Mouse (Mus musculus) MEL (cell line): ENCODE measurements around the gene Ccl11. TPM values are rescaled to one million over a fixed set of nuclear protein-coding genes. Genes with fewer than 3 reads are reported as not detected.

Experiments
- DNase-seq: peaks from one replicate; pipeline ENCODE4 v3.0.0; 2011; ENCODE audit warnings: low read depth, low spot score
- H3K27ac ChIP-seq: 2 replicates; pipeline ENCODE4 v1.5.1; 2012; ENCODE audit warnings: low read depth, mild to moderate bottlenecking, control low read depth, low read length, moderate library complexity; ENCODE audit not compliant: control insufficient read depth
- H3K27me3 ChIP-seq, 2 experiments: fragments of 150-350 bp in 1 of 2; sonication (generic) in 1 of 2; 2 replicates each; pipeline ENCODE4 v1.6.1; 2012; ENCODE audit warnings: low read length in 2 of 2, mild to moderate bottlenecking in 2 of 2, improper control_type of control experiment in 1 of 2, moderate library complexity in 1 of 2; ENCODE audit not compliant: insufficient read depth in 2 of 2, control insufficient read depth in 1 of 2
- H3K36me3 ChIP-seq, 2 experiments: 2 replicates each; pipeline ENCODE4 v1.6.1; 2012 to 2014; ENCODE audit warnings: low read length in 2 of 2, improper control_type of control experiment in 1 of 2, inconsistent platforms in 1 of 2, mild to moderate bottlenecking in 1 of 2; ENCODE audit not compliant: insufficient read depth in 2 of 2, control insufficient read depth in 1 of 2
- H3K4me1 ChIP-seq, 2 experiments: fragments of 150-350 bp in 1 of 2; sonication (generic) in 1 of 2; 2 replicates each; pipeline ENCODE4 v1.6.1; 2012; ENCODE audit warnings: low read length in 2 of 2, improper control_type of control experiment in 1 of 2, mild to moderate bottlenecking in 1 of 2; ENCODE audit not compliant: insufficient read depth in 2 of 2, control insufficient read depth in 1 of 2
- H3K4me3 ChIP-seq, 2 experiments: fragments of 150-350 bp in 1 of 2; sonication (generic) in 1 of 2; 2 replicates each; pipeline ENCODE4 v1.5.1; 2012; ENCODE audit warnings: low read depth in 2 of 2, low read length in 2 of 2, mild to moderate bottlenecking in 2 of 2, moderate library complexity in 2 of 2, control low read depth in 1 of 2, improper control_type of control experiment in 1 of 2; ENCODE audit not compliant: control insufficient read depth in 1 of 2, insufficient read depth in 1 of 2
- H3K79me2 ChIP-seq: 2 replicates; pipeline ENCODE4 v1.6.1; 2012; ENCODE audit warnings: mild to moderate bottlenecking, low read length, moderate library complexity; ENCODE audit not compliant: control insufficient read depth, poor library complexity, insufficient read depth
- H3K9ac ChIP-seq: 2 replicates; pipeline ENCODE4 v1.6.1; 2012; ENCODE audit warnings: low read depth, mild to moderate bottlenecking, control low read depth, low read length, moderate library complexity; ENCODE audit not compliant: control insufficient read depth, poor library complexity, severe bottlenecking
- H3K9me3 ChIP-seq: fragments of 150-350 bp; sonication (generic); replicated peaks from 2 replicates; pipeline ENCODE4 v1.6.1; 2012; ENCODE audit warnings: mild to moderate bottlenecking, low read length, improper control_type of control experiment, moderate library complexity; ENCODE audit not compliant: insufficient read depth
- BHLHE40 ChIP-seq: IDR thresholded peaks from 2 replicates; pipeline ENCODE4 v1.6.1; 2012; ENCODE audit warnings: low read depth, mild to moderate bottlenecking, inconsistent platforms, low read length, improper control_type of control experiment, borderline replicate concordance
- CHD1 ChIP-seq: IDR thresholded peaks from 2 replicates; pipeline ENCODE4 v1.6.1; 2012; ENCODE audit warnings: low read depth, mild to moderate bottlenecking, inconsistent platforms, low read length, improper control_type of control experiment
- CHD2 ChIP-seq: IDR thresholded peaks from 2 replicates; pipeline ENCODE4 v1.6.1; 2011; ENCODE audit warnings: low read length, improper control_type of control experiment
- E2F4 ChIP-seq: IDR thresholded peaks from 2 replicates; pipeline ENCODE4 v1.6.1; 2011; ENCODE audit warnings: low read depth, low read length, improper control_type of control experiment, borderline replicate concordance
- ELF1 ChIP-seq: IDR thresholded peaks from 2 replicates; pipeline ENCODE4 v1.6.1; 2014; ENCODE audit warnings: low read depth, mild to moderate bottlenecking, inconsistent platforms, low read length, improper control_type of control experiment, moderate library complexity
- EP300 ChIP-seq, 2 experiments: IDR thresholded peaks; 2 replicates each; pipeline ENCODE4 v1.6.1; 2011; ENCODE audit warnings: improper control_type of control experiment in 2 of 2, low read length in 2 of 2, low read depth in 1 of 2, mild to moderate bottlenecking in 1 of 2
- ETS1 ChIP-seq: IDR thresholded peaks from 2 replicates; pipeline ENCODE4 v1.6.1; 2012; ENCODE audit warnings: low read depth, mild to moderate bottlenecking, inconsistent platforms, low read length, improper control_type of control experiment, moderate library complexity
- GABPA ChIP-seq: IDR thresholded peaks from 2 replicates; pipeline ENCODE4 v1.6.1; 2012; ENCODE audit warnings: low read depth, mild to moderate bottlenecking, inconsistent platforms, low read length, improper control_type of control experiment, moderate library complexity
- GATA1 ChIP-seq: IDR thresholded peaks from 2 replicates; pipeline ENCODE4 v1.6.1; 2011; ENCODE audit warnings: low read depth, low read length, improper control_type of control experiment
- HCFC1 ChIP-seq: IDR thresholded peaks from 2 replicates; pipeline ENCODE4 v1.6.1; 2012; ENCODE audit warnings: low read depth, mild to moderate bottlenecking, inconsistent platforms, low read length, improper control_type of control experiment, moderate library complexity
- KAT2A ChIP-seq: conservative IDR thresholded peaks from 2 replicates; pipeline ENCODE4 v1.6.1; 2012; ENCODE audit warnings: low read depth, low read length, improper control_type of control experiment, inconsistent platforms
- MAFK ChIP-seq: IDR thresholded peaks from 2 replicates; pipeline ENCODE4 v1.6.1; 2011; ENCODE audit warnings: low read depth, mild to moderate bottlenecking, low read length, improper control_type of control experiment, borderline replicate concordance
- MAZ ChIP-seq: IDR thresholded peaks from 2 replicates; pipeline ENCODE4 v1.6.1; 2012; ENCODE audit warnings: low read depth, mild to moderate bottlenecking, inconsistent platforms, low read length, improper control_type of control experiment
- MEF2A ChIP-seq: IDR thresholded peaks from 2 replicates; pipeline ENCODE4 v1.6.1; 2014; ENCODE audit warnings: low read depth, mild to moderate bottlenecking, inconsistent platforms, low read length, improper control_type of control experiment; ENCODE audit not compliant: poor library complexity, insufficient replicate concordance, severe bottlenecking; ENCODE audit errors: extremely low read depth
- MXI1 ChIP-seq: IDR thresholded peaks from 2 replicates; pipeline ENCODE4 v1.6.1; 2011; ENCODE audit warnings: mild to moderate bottlenecking, low read depth, low read length, improper control_type of control experiment
- MYB ChIP-seq: IDR thresholded peaks from 2 replicates; pipeline ENCODE4 v1.6.1; 2011; ENCODE audit warnings: mild to moderate bottlenecking, low read depth, low read length, improper control_type of control experiment
- MYC ChIP-seq: IDR thresholded peaks from 2 replicates; pipeline ENCODE4 v1.6.1; 2011; ENCODE audit warnings: low read depth, mild to moderate bottlenecking, low read length, improper control_type of control experiment, moderate library complexity
- NELFE ChIP-seq: IDR thresholded peaks from 2 replicates; pipeline ENCODE4 v1.6.1; 2011; ENCODE audit warnings: low read depth, low read length, improper control_type of control experiment
- POLR2AphosphoS2 ChIP-seq: IDR thresholded peaks from 2 replicates; pipeline ENCODE4 v1.6.1; 2011; ENCODE audit warnings: low read length, improper control_type of control experiment
- POLR2AphosphoS5 ChIP-seq: IDR thresholded peaks from 2 replicates; pipeline ENCODE4 v1.6.1; 2012; ENCODE audit warnings: low read depth, borderline replicate concordance, mild to moderate bottlenecking, inconsistent platforms, low read length, moderate library complexity, mixed read lengths
- RCOR1 ChIP-seq: IDR thresholded peaks from 2 replicates; pipeline ENCODE4 v1.6.1; 2012; ENCODE audit warnings: low read depth, mild to moderate bottlenecking, inconsistent platforms, low read length, improper control_type of control experiment
- SMC3 ChIP-seq: IDR thresholded peaks from 2 replicates; pipeline ENCODE4 v1.6.1; 2011; ENCODE audit warnings: low read depth, low read length, improper control_type of control experiment
- TBP ChIP-seq: IDR thresholded peaks from 2 replicates; pipeline ENCODE4 v1.8.0; 2011; ENCODE audit warnings: low read depth, low read length, improper control_type of control experiment
- TCF12 ChIP-seq: IDR thresholded peaks from 2 replicates; pipeline ENCODE4 v1.6.1; 2014; ENCODE audit warnings: low read depth, mild to moderate bottlenecking, inconsistent platforms, low read length, improper control_type of control experiment, moderate library complexity
- UBTF ChIP-seq: IDR thresholded peaks from 2 replicates; pipeline ENCODE4 v1.6.1; 2012; ENCODE audit warnings: low read depth, mild to moderate bottlenecking, inconsistent platforms, low read length, improper control_type of control experiment, moderate library complexity, borderline replicate concordance; ENCODE audit not compliant: insufficient read depth
- USF2 ChIP-seq, 2 experiments: IDR thresholded peaks; 2 replicates each; pipeline ENCODE4 v1.6.1; 2011 to 2012; ENCODE audit warnings: improper control_type of control experiment in 2 of 2, low read length in 2 of 2, borderline replicate concordance in 1 of 2, inconsistent platforms in 1 of 2, low read depth in 1 of 2, mild to moderate bottlenecking in 1 of 2; ENCODE audit not compliant: insufficient read depth in 1 of 2
- ZC3H11A ChIP-seq: IDR thresholded peaks from 2 replicates; pipeline ENCODE4 v1.6.1; 2012; ENCODE audit warnings: low read depth, mild to moderate bottlenecking, inconsistent platforms, low read length, improper control_type of control experiment
- ZKSCAN1 ChIP-seq: IDR thresholded peaks from 2 replicates; pipeline ENCODE4 v1.6.1; 2012; ENCODE audit warnings: low read depth, mild to moderate bottlenecking, inconsistent platforms, low read length, improper control_type of control experiment, moderate library complexity
- polyA plus RNA-seq, 2 experiments: library from polyadenylated mRNA; stranded (reverse) in 1 of 2; unstranded in 1 of 2; fragments of >175 nt in 1 of 2; fragments of >200 nt in 1 of 2; gene quantifications; 2 replicates each; pipeline versions ENCODE4 v1.2.1 to v1.2.4; 2012; ENCODE audit warnings: low replicate concordance in 2 of 2, low read depth in 1 of 2; ENCODE audit not compliant: insufficient read length in 2 of 2, insufficient read depth in 1 of 2, missing spikeins in 1 of 2
- total RNA-seq: library from RNA; depleted of rRNA; stranded (reverse); fragments of 300-350 nt; gene quantifications from 2 replicates; pipeline ENCODE4 v1.2.3, GENCODE M21; 2012

The Ccl11 gene
- total and polyA plus RNA-seq, 3 experiments = not detected

DNA sequence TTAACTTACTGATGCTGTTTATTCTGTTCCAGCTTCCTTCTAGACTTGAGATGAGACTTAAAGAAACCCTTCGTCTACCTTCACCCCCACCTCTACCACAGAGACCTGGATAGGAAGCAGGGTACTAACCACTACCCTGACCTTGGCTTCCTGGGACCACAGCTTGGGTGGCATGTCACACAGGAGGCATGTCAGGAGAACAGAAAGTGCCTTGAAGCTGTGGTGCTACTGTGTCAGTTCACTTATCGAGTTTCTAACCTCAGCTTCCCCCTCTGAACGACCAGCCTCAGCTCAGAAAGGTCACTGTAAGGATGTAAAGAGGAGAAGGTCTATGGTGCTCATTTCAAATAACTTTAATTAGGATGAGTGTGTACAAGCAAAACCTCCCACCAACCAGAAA, 36.2 kb upstream of the Ccl11 start:
- no peaks in the 10 kb centered on the region for H3K36me3 ChIP-seq
- DNase-seq = no peak
- H3K27me3 ChIP-seq = no peaks in the 10 kb centered on the region
- no peak for TF ChIP-seq RCOR1
- no peak for TF ChIP-seq TCF12
- TF ChIP-seq NELFE = no peak
- TF ChIP-seq MAZ = no peak
- TF ChIP-seq GABPA = no peak
- no peak for TF ChIP-seq USF2 (IDR thresholded peaks at IDR 0.05; ENCODE audit: borderline replicate concordance in 1 of 2, insufficient read depth in 1 of 2, low read depth in 1 of 2, low read length in 2 of 2)
- TF ChIP-seq ELF1 = no peak
- TF ChIP-seq POLR2AphosphoS2 = no peak
- no peak for TF ChIP-seq CHD2
- no peak for TF ChIP-seq UBTF
- TF ChIP-seq MXI1 = no peak
- no peak for TF ChIP-seq MYB
- no peak for TF ChIP-seq E2F4
- TF ChIP-seq GATA1 = no peak
- no peak for TF ChIP-seq EP300 (IDR thresholded peaks at IDR 0.05; ENCODE audit: low read depth in 1 of 2, low read length in 2 of 2)
- no peak for TF ChIP-seq MAFK
- no peak for TF ChIP-seq KAT2A
- TF ChIP-seq, all 39 proteins: peak for 0
- no peaks in the 10 kb centered on the region for H3K79me2 ChIP-seq
- no peaks in the 10 kb centered on the region for H3K9me3 ChIP-seq
- H3K9ac ChIP-seq = no peak overlapping the region
- H3K27ac ChIP-seq = no peak overlapping the region
- no peaks in the 10 kb centered on the region for H3K4me1 ChIP-seq
- no peak overlapping the region for H3K4me3 ChIP-seq

DNA sequence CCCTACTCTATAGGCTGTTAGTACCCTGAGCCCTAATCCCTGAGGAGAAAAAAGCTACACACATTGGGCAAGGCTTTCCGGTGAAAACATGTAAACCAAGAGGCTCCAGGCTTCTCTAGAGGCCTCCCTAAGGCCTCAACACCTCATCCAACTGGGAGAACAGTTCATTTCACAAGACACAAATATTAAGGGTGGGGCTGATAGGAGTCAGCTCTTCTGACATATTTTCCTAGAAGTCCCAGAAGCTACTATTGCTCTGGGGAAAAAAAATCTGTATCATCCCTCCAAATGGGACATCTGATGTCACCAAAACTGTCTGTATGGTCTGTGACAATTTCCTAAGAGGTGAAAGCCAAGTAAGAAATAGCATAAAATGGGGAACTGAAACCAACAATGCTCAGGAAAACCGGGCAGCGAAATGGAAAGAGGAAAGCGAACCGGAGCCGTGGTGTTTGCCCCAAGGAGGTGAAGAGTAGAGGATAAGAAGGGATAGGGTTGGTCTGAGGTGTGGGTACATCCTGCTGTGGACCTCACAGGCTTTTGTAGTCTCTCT, 35.0 kb upstream of the Ccl11 start:
- no peak overlapping the region for H3K9ac ChIP-seq
- no peaks in the 10 kb centered on the region for H3K4me1 ChIP-seq
- H3K27me3 ChIP-seq = no peaks in the 10 kb centered on the region
- H3K9me3 ChIP-seq = no peaks in the 10 kb centered on the region
- H3K27ac ChIP-seq = no peak overlapping the region
- no peaks in the 10 kb centered on the region for H3K79me2 ChIP-seq
- TF ChIP-seq UBTF (no peak), NELFE (no peak), ZKSCAN1 (no peak), BHLHE40 (no peak), CHD2 (no peak), POLR2AphosphoS5 (no peak), MYB (no peak), SMC3 (no peak), GABPA (no peak), MEF2A (no peak), USF2 (IDR thresholded peaks at IDR 0.05; ENCODE audit: borderline replicate concordance in 1 of 2, insufficient read depth in 1 of 2, low read depth in 1 of 2, low read length in 2 of 2) (no peak), ZC3H11A (no peak), MYC (no peak), POLR2AphosphoS2 (no peak), E2F4 (no peak), CHD1 (no peak), ETS1 (no peak), TBP (no peak), HCFC1 (no peak)
- TF ChIP-seq, all 39 proteins: peak for 0
- no peak overlapping the region for H3K4me3 ChIP-seq
- H3K36me3 ChIP-seq = no peaks in the 10 kb centered on the region
- DNase-seq = no peak
